Mouse (Mus musculus): ENCODE measurements around the gene Mctp2. TPM values are rescaled to one million over a fixed set of nuclear protein-coding genes. Genes with fewer than 3 reads are reported as not detected.

The Mctp2 gene
- polyA plus RNA-seq, 1 experiment, result 1.3 TPM

DNA sequence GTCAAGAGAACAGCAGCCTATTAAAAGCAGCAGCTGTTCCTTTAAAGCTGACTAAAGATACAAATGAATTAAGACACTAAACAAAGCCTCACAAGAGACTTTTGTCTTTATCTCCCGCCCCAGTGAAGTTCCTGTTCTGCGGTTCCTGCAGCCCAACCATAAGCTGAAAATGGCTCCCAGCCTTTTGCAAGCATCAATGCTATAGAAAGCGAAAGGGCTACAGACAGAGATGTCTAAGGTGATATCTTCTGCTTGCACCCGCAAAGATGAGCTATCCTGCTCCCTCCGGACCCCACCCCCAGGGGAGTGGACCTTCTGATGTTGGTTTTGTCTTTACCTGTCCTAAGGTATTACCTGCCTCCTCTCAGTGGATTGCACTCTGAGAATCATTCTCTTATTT, 1.7 kb upstream of the Mctp2 start:
- WGBS, result 67% methylated on average over 5 of the region's 5 CpGs

DNA sequence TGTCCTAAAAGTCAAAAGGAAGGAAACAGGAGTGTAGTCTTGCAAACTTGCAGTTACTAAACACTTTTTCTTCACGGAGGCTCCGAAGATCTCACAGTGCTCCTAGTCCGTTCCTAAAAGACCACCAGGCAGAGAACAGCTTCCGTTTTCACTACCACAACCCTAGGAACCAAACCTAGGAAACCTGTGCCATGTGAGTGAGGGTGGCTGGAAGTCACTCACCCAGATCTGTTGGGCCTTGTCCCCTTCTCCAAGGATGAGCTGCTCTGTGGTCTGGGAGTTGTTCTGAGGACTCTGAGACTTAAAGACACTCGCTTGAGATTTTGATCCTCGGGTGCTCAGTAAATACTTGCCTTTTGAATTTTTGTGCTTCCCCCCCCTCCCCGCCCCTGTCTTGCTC, 439 bp upstream of the Mctp2 start:
- 20% methylated on average over 7 of the region's 7 CpGs for WGBS
- H3K4me1 ChIP-seq (ENCODE audit: control insufficient read depth, insufficient read depth, low read length), result peaks cover 8% of the 10 kb centered on the region
- H3K4me3 ChIP-seq (replicated peaks; ENCODE audit: extremely low read depth, low read depth, low read length), result peak overlapping the region; percentile 91
- TF ChIP-seq POLR2A (IDR thresholded peaks at IDR 0.05; ENCODE audit: borderline replicate concordance, extremely low read depth, low read depth, low read length) (no peak), CTCF (IDR thresholded peaks at IDR 0.05; ENCODE audit: insufficient read depth, low read length) (no peak)
- DNase-seq, result no peak

More for the DNA sequence above, 1.7 kb upstream of the Mctp2 start:
- H3K4me3 ChIP-seq (replicated peaks; ENCODE audit: extremely low read depth, low read depth, low read length), result no peak overlapping the region
- no peak for DNase-seq
- TF ChIP-seq POLR2A (IDR thresholded peaks at IDR 0.05; ENCODE audit: borderline replicate concordance, extremely low read depth, low read depth, low read length), result no peak
- TF ChIP-seq CTCF (IDR thresholded peaks at IDR 0.05; ENCODE audit: insufficient read depth, low read length), result no peak
- H3K4me1 ChIP-seq (ENCODE audit: control insufficient read depth, insufficient read depth, low read length), result peaks cover 8% of the 10 kb centered on the region

DNA sequence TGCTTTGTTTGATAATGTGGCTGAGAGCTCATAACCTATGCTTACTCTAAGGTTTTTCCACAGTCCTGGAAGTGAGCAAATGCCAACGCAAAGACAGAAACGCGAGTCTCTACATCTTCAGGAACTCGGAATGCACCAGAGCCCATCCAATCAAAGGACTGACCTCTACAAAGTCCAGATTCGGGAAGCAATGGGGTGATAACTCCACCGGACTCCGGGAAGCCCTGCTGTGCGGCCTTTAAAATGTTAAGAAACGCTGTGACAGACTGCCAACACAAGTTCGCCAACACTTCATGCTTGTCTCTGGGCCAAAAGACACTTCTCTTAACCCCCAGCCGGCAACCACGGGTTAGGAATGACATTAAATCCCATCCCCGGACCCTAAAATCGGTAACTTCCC, 437 bp downstream of the Mctp2 start:
- WGBS, result under 1% methylated on average over 14 of the region's 14 CpGs
- TF ChIP-seq CTCF (IDR thresholded peaks at IDR 0.05; ENCODE audit: insufficient read depth, low read length) (no peak), POLR2A (IDR thresholded peaks at IDR 0.05; ENCODE audit: borderline replicate concordance, extremely low read depth, low read depth, low read length) (no peak)
- Histone ChIP-seq H3K4me1 (ENCODE audit: control insufficient read depth, insufficient read depth, low read length) (peaks cover 8% of the 10 kb centered on the region), H3K4me3 (replicated peaks; ENCODE audit: extremely low read depth, low read depth, low read length) (peak overlapping the region; percentile 91)
- no peak for DNase-seq

DNA sequence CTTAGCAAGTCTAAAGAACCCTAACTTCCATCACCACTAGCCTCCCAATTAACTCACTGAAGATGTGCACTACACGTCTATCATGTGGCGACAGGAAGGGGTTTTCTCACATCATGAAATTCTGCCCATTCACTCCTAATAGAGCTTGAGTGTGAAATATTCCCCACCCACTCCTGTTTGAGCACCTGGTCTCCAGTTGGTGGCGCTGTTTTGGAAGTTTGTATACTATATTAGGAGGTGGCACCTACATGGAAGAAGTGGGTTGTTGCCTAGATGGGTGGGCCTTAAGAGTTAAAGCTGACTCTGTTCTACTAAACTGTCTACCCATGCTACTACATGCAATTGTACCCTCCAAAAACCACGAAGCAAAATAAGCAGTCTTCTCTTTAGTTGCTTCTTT, 4.7 kb downstream of the Mctp2 start:
- Histone ChIP-seq H3K4me1 (ENCODE audit: control insufficient read depth, insufficient read depth, low read length) (peaks cover 7% of the 10 kb centered on the region), H3K4me3 (replicated peaks; ENCODE audit: extremely low read depth, low read depth, low read length) (no peak overlapping the region)
- 69% methylated on average over 4 of the region's 4 CpGs for WGBS
- DNase-seq, result no peak
- TF ChIP-seq CTCF (IDR thresholded peaks at IDR 0.05; ENCODE audit: insufficient read depth, low read length) (no peak), POLR2A (IDR thresholded peaks at IDR 0.05; ENCODE audit: borderline replicate concordance, extremely low read depth, low read depth, low read length) (no peak)

DNA sequence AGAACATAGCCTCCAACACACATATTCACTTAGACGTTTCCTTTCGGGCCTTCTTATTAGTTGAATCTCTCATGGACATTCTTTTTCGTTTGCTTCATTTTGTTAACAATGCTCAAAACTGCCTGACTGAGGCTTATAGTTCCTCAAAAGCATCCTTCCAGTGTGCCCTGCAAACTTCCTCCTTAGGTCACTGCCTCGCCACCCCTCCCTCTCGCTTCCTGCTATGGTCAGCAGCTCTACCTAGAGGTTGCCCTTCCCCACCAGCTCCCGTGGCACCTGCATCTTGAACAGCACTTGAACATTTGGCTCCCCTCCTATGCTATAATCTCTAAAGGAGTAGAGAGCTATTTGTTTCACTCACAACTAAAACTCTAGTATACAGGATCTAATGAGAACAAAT, 6.7 kb downstream of the Mctp2 start:
- TF ChIP-seq CTCF (IDR thresholded peaks at IDR 0.05; ENCODE audit: insufficient read depth, low read length), result no peak
- no peak for TF ChIP-seq POLR2A (IDR thresholded peaks at IDR 0.05; ENCODE audit: borderline replicate concordance, extremely low read depth, low read depth, low read length)
- no peaks in the 10 kb centered on the region for H3K4me1 ChIP-seq (ENCODE audit: control insufficient read depth, insufficient read depth, low read length)
- H3K4me3 ChIP-seq (replicated peaks; ENCODE audit: extremely low read depth, low read depth, low read length), result no peak overlapping the region
- DNase-seq, result no peak
- WGBS, result 56% methylated on average over 6 of the region's 6 CpGs

DNA sequence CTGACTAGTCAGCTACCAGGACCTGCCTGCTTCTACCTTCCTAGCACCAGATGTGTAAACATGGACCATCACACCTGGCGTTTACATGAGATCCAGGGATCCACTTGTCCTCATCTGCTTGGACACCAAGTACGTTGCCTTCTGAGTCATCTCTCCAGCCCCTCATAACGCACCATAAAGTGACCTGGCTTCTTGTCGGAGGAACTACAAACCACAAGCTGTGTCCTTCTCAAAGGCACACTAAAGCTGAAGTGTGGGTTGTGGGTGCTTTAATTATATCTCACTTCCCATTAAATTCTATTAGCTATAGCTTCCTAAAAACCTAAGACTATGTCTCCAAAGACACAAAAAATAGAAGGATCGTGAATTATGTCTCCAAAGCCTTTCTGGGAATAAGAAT, 9.4 kb downstream of the Mctp2 start:
- WGBS, result 78% methylated on average over 5 of the region's 5 CpGs
- no peak for TF ChIP-seq POLR2A (IDR thresholded peaks at IDR 0.05; ENCODE audit: borderline replicate concordance, extremely low read depth, low read depth, low read length)
- no peak for TF ChIP-seq CTCF (IDR thresholded peaks at IDR 0.05; ENCODE audit: insufficient read depth, low read length)
- Histone ChIP-seq H3K4me3 (replicated peaks; ENCODE audit: extremely low read depth, low read depth, low read length) (no peak overlapping the region), H3K4me1 (ENCODE audit: control insufficient read depth, insufficient read depth, low read length) (no peaks in the 10 kb centered on the region)
- DNase-seq, result no peak

DNA sequence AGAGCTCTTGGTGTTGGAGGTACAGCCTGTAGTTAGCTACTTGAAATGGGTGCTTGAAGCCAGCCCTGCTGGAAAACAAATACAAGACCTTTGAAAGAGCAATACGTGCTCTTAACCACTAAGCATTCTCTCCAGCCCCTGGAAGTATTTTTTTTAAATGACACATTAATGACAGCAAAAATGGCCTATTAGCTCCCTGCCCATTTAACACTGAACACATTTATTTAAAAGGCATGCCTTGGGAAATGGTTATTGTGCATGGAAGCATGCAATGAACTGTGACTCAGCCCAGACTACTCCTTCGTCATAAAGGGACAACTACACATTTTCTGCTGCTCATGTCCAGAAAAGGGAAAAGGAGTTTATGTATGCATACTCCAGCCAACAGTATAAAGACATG, 10.2 kb downstream of the Mctp2 start:
- Histone ChIP-seq H3K4me1 (ENCODE audit: control insufficient read depth, insufficient read depth, low read length) (no peaks in the 10 kb centered on the region), H3K4me3 (replicated peaks; ENCODE audit: extremely low read depth, low read depth, low read length) (no peak overlapping the region)
- TF ChIP-seq POLR2A (IDR thresholded peaks at IDR 0.05; ENCODE audit: borderline replicate concordance, extremely low read depth, low read depth, low read length), result no peak
- no peak for TF ChIP-seq CTCF (IDR thresholded peaks at IDR 0.05; ENCODE audit: insufficient read depth, low read length)
- no peak for DNase-seq
- WGBS, result 70% methylated on average over 2 of the region's 2 CpGs

DNA sequence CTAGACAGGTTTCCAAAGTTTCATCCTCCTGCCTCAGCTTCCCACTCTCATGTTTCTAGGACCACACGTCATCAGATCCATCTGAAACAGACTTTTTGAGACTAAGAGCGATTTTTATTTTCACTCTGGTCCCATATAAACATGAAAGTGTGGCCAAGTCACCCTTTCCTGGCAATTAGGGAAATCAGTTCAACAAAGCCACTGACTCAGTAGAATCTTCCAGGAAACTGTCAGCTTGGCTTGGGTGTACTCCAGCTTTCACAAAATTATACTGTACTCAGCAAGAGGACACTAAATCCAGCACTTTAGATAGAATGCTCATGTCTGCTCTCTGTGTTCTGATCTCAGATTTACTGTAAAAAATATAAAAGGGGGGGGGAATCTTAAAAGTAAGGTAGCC, 11.5 kb downstream of the Mctp2 start:
- no peak for DNase-seq
- 54% methylated on average over 2 of the region's 2 CpGs for WGBS

DNA sequence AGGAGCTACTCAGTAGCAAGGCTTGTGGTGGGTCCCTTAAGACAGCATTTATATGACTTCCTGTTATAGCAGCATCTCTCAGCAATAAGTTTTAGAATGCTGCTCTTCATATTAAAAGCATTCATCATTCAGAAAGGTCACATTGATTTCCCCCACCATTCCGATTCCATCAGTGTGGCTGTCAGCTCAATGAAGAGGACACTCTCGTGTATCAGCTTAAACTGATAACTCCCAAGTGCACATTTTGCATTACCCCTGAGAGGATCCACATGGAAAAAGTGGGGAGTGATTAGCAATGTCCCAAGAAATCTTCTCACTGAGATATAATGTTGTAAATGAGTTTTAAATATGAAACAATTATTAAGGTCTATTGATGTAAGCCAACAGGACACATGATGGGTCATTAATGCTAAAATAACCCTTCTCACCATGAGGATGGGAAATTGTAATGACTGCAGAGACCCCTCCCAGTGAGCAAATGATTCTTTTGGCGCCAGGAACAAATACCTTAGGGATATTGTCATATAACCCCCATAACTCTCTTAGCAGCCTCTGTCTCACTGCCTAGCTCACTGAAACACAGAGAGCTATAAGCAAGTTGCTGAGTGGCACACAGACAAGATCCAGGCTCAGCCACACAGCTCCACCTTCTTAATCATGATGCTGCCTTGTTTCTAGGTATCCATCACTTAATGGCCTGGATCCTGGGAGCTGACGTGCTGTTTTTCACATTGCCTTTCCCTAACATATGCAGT, 12.4 kb downstream of the Mctp2 start:
- WGBS, result 72% methylated on average over 4 of the region's 4 CpGs
- H3K4me3 ChIP-seq (replicated peaks; ENCODE audit: extremely low read depth, low read depth, low read length), result no peak overlapping the region
- DNase-seq, result no peak
- TF ChIP-seq POLR2A (IDR thresholded peaks at IDR 0.05; ENCODE audit: borderline replicate concordance, extremely low read depth, low read depth, low read length) (no peak), CTCF (IDR thresholded peaks at IDR 0.05; ENCODE audit: insufficient read depth, low read length) (no peak)
- H3K4me1 ChIP-seq (ENCODE audit: control insufficient read depth, insufficient read depth, low read length), result no peaks in the 10 kb centered on the region

More for the DNA sequence above, 11.5 kb downstream of the Mctp2 start:
- no peak overlapping the region for H3K4me3 ChIP-seq (replicated peaks; ENCODE audit: extremely low read depth, low read depth, low read length)
- H3K4me1 ChIP-seq (ENCODE audit: control insufficient read depth, insufficient read depth, low read length), result no peaks in the 10 kb centered on the region
- TF ChIP-seq CTCF (IDR thresholded peaks at IDR 0.05; ENCODE audit: insufficient read depth, low read length), result no peak

DNA sequence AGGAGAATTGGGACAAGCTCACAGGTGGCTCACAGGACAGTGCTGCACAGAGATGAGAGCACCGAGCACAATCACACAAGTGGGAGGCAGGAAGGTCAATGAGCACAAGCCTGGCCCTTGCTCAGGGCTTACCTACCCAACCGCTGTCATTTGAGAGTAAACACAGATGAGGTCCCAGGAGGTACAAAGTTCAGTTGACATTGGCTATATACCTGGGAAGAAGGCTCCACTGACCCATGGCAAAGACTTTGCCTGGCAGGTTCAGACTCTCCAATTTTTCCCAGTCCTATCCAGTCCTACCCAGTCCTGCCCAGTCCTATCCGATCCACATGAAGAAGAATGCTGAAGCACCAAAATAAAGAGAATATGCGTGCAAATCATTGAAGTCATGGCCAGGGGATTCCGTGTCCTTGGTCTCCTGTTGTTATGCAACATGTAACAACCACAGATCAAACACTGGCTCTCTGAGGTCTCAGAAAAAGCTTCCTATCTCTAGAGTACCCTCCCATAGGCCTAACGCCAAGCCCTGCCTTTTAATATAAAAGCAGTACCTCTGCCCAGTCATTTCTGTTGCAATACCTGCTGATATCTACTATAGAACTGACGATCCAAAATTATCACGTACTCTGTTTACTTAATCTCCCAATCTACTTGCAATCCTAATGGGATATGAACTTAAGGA, 14.0 kb downstream of the Mctp2 start:
- WGBS, result 74% methylated on average over 8 of the region's 8 CpGs
- TF ChIP-seq CTCF (IDR thresholded peaks at IDR 0.05; ENCODE audit: insufficient read depth, low read length) (no peak), POLR2A (IDR thresholded peaks at IDR 0.05; ENCODE audit: borderline replicate concordance, extremely low read depth, low read depth, low read length) (no peak)
- Histone ChIP-seq H3K4me1 (ENCODE audit: control insufficient read depth, insufficient read depth, low read length) (no peaks in the 10 kb centered on the region), H3K4me3 (replicated peaks; ENCODE audit: extremely low read depth, low read depth, low read length) (no peak overlapping the region)
- no peak for DNase-seq
